Mouse (Mus musculus) bone marrow macrophage, adult 2 months (primary cell): ENCODE measurements around the gene Neurl2.

Source experiments
- CTCF ChIP-seq: IDR thresholded peaks from 2 replicates; pipeline ENCODE4 v1.5.1; 2012; ENCODE audit warnings: low read depth, mild to moderate bottlenecking, low read length, moderate library complexity
- POLR2A ChIP-seq: IDR thresholded peaks from 2 replicates; pipeline ENCODE4 v1.6.1; 2012; ENCODE audit warnings: mild to moderate bottlenecking, low read depth, low read length, borderline replicate concordance

DNA sequence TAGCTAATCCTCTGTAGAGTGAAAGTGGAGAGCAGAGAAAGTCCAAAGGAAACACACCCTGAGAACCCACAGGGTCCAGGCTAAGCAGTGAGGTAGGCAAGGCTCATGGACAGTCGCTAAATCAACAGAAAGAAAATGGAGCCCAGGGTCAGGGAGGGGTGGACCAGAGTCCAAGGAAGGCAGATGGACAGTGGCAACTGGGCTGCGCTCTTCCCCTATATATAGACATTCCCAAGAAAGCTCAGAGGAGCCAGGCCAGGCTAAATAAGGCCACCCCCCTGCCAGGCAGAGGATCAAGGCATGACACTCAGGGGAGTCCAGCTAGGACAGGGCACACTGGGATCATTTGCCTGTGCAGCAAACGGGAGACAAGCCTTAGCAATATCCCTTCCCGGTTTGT, 51.4 kb downstream of the Neurl2 start:
- TF ChIP-seq CTCF (no peak), POLR2A (no peak)
